Mouse (Mus musculus): ENCODE results near the gene Zfx.

DNA sequence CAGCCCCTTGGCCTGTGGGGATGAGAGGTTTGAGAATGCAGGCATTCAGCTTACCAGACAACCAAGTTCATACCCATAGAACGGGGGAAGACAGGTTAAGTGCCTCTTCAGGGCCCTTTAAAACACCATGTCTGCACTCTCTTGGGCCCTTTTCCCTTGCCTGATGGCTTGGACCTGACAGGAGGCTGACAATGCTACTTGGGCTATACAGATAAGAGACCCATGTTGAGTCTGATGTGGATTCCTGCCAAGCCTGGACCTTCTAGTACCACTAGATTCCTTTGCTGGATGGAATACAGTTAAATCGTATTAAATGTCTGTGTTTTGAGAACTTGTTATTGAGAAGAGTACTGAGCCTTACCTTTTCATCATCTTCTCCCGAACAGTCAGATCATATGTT, 8.7 kb upstream of the Zfx start:
- TF ChIP-seq CTCF (IDR thresholded peaks at IDR 0.05; ENCODE audit: low read depth) (no peak), EP300 (IDR thresholded peaks at IDR 0.05; ENCODE audit: low read depth) (no peak)
